Mouse (Mus musculus): ENCODE measurements at regions not wholly inside any gene's neighbourhood (a gene's known extent, or its start where the extent isn't known, plus 50 kb on each side); places are given as distances from the start of the nearest gene placed in this dataset. TPM values are rescaled to one million over a fixed set of nuclear protein-coding genes. Genes with fewer than 3 reads are reported as not detected.

DNA sequence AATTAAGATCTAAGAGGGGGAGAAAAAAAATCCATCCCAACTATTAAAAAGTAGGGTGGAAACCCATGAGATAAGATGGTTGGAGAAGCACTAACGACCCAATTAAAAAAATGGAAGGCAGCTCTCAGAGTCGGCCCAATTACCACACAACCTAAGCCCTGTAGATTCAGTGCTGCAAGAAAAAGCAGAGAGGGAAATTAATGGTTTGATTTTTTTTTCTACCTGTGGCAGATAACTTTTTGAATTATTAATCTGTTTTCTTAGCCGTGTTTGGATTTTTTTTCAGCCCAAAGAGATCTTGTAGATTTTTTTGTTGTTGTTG, 354.9 kb downstream of the Xylt1 start:
- no peak for DNase-seq (ENCODE audit: low spot score in 2 of 2)

DNA sequence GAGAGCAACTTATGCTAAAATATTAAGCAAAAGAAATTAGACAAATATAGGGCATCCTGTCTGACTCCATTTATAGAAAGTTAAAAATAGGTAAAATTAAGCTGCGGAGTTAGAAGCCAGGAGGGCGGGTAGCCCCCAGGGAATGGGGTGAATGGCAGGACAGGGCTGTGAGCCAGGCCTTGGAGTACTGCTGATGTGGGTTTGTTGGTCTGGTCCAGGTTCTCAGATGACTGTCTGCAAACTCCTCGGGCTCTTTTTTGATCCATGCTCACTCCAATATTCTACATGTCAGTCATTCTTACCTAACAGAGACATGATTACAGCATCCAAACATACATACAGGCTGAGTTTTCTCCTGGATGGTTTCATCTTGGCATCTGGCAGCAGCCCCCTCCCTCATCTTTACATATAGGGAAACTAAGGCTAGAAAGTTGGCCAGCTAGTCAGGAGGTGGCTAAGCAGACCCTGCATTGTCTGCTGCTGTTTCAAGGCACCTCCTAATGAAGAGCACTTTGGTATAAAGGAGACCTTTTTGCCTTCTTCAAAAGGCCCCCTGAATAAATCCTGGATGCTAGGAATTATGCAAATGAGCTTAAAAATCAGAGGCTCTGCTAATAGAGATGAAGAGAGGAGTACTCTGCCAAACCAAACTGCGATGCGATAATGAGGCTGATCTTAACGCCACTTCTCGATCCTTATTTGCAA, 354.4 kb downstream of the Xylt1 start:
- DNase-seq (ENCODE audit: low spot score in 2 of 2): no peak

DNA sequence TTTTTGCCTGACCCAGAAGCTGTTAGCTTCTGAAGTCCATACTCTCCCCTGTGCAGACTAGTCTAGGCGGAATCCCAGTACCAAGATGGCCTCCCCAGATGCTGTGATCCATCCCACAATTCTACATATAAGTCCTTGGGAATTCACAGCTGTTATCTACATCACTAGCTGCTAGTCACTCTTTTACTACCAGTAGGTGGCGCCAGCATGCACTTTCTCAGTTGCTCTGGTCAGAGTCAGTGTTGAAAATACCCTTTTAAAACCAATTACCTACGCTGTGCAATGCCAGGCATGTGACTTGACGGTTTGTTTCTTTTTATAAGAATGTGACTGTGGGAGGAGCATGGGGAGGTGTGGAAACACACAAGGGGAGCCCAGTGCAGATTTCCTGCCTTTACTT, 348.3 kb downstream of the Xylt1 start:
- DNase-seq (ENCODE audit: low spot score in 2 of 2): no peak

Small RNA genes in the stretch of these regions (microRNA-seq; reads per million reads assigned to microRNA genes)
- not detected for gene Gm24063

Data from adrenal gland, postnatal 4 days (tissue).